Mouse (Mus musculus): ENCODE data around the gene Olfr209.
"Not testable (repeated sequence)": the region's sequence is repeated elsewhere in the genome, so short reads cannot be mapped to it uniquely, and the experiment has no call there.

The Olfr209 gene

GRCm38 (mm10) chr16:59363893-59364292, at the start of gene Olfr209:
TSS of gene Olfr209 (minus strand) at chr16:59363993.
- DNase-seq (ENCODE audit: low spot score): no peak

GRCm38 (mm10) chr16:59413475-59413874, 49.7 kb upstream of the Olfr209 start:
- DNase-seq (ENCODE audit: low spot score): no peak

GRCm38 (mm10) chr16:59409800-59410199, 46.0 kb upstream of the Olfr209 start:
- DNase-seq (ENCODE audit: low spot score): no peak

GRCm38 (mm10) chr16:59409341-59409748, 45.6 kb upstream of the Olfr209 start:
- DNase-seq (ENCODE audit: low spot score): no peak

- no peak for DNase-seq (ENCODE audit: low spot score)
Measured at GRCm38 (mm10) chr16:59407032-59407431, 43.2 kb upstream of the Olfr209 start, which contains the start of gene Gabrr3. TSS of gene Gabrr3 (plus strand) at chr16:59407332.

GRCm38 (mm10) chr16:59404798-59405197, 41.0 kb upstream of the Olfr209 start:
- DNase-seq (ENCODE audit: low spot score): no peak

GRCm38 (mm10) chr16:59403684-59404083, 39.9 kb upstream of the Olfr209 start:
- peak; percentile 7 for DNase-seq (ENCODE audit: low spot score)

GRCm38 (mm10) chr16:59401985-59402384, 38.2 kb upstream of the Olfr209 start:
- no peak for DNase-seq (ENCODE audit: low spot score)

GRCm38 (mm10) chr16:59401102-59401501, 37.3 kb upstream of the Olfr209 start:
- no peak for DNase-seq (ENCODE audit: low spot score)

- peak; percentile 62 for DNase-seq (ENCODE audit: low spot score)
Measured at GRCm38 (mm10) chr16:59393300-59393699, 29.5 kb upstream of the Olfr209 start.

GRCm38 (mm10) chr16:59349146-59349545, 14.6 kb downstream of the Olfr209 start, which contains the start of gene Olfr206:
TSS of gene Olfr206 (minus strand) at chr16:59349246.
- DNase-seq (ENCODE audit: low spot score): no peak

GRCm38 (mm10) chr16:59331038-59331437, 32.8 kb downstream of the Olfr209 start, which contains the start of gene Olfr205:
TSS of gene Olfr205 (minus strand) at chr16:59331138.
- no peak for DNase-seq (ENCODE audit: low spot score)

- not testable (repeated sequence) for DNase-seq (ENCODE audit: low spot score)
Measured at GRCm38 (mm10) chr16:59323262-59323661, 40.5 kb downstream of the Olfr209 start.

GRCm38 (mm10) chr16:59318148-59318547, 45.6 kb downstream of the Olfr209 start, which contains the start of gene Olfr204:
TSS of gene Olfr204 (minus strand) at chr16:59318248.
- no peak for DNase-seq (ENCODE audit: low spot score)
